Mouse (Mus musculus): ENCODE data around the gene Gm4779. TPM values are rescaled to one million over a fixed set of nuclear protein-coding genes. Genes with fewer than 3 reads are reported as not detected.

The Gm4779 gene
- total and polyA plus RNA-seq, 3 experiments: not detected

DNA sequence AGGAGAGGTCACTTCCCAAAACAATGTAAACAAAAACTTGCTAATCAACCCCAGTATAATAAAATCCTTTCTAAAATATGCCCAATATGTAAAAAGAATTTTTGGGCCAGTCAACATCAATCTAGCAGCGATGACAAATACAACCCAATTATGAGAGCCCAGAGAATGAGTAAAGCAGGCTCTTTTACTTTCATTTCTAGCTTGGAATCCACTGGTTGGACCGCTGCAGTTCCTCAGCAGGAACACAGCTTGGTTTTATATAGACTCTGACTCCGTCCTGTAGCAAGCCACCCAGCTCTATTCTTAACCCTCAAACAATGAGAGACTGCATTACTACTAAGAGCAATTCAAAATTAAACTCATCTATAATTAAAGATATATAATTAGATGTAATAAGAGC is 17.5 kb upstream of the Gm4779 start:
- TF ChIP-seq MEF2A (IDR thresholded peaks at IDR 0.05; ENCODE audit: borderline replicate concordance, low read depth, low read length) (no peak), CHD1 (IDR thresholded peaks at IDR 0.05; ENCODE audit: low read depth, low read length) (no peak), RCOR1 (conservative IDR thresholded peaks at IDR 0.05; ENCODE audit: low read depth, low read length) (no peak), HCFC1 (IDR thresholded peaks at IDR 0.05; ENCODE audit: low read depth, low read length) (no peak), KAT2A (IDR thresholded peaks at IDR 0.05; ENCODE audit: insufficient replicate concordance, low read length) (no peak), IRF4 (IDR thresholded peaks at IDR 0.05; ENCODE audit: low read depth, low read length) (no peak), SMC3 (IDR thresholded peaks at IDR 0.05; ENCODE audit: low read depth, low read length) (no peak), ZC3H11A (IDR thresholded peaks at IDR 0.05; ENCODE audit: low read depth, low read length) (no peak)
- dilution Hi-C loops (cut with MboI; ENCODE audit: extremely low pct_ligation_motif_present, extremely low pct_unique_long_range_greater_than_20kb, low sequenced_read_pairs): no loop called here
- no peak overlapping the region; the same call in 1 of the 2 replicates for H3K4me2 ChIP-seq (ENCODE audit: insufficient read depth, low read depth, poor library complexity, severe bottlenecking)
- no peaks in the 10 kb centered on the region for H3K9me3 ChIP-seq (replicated peaks; ENCODE audit: low read length)
- in situ Hi-C loops (cut with MboI; ENCODE audit: low pct_ligation_motif_present, low pct_unique_long_range_greater_than_20kb, low sequenced_read_pairs): no loop called here
- H3K36me3 ChIP-seq (replicated peaks in 1 of 2; ENCODE audit: control insufficient read depth in 1 of 2, insufficient read depth in 1 of 2, low read length in 1 of 2): no peaks in the 10 kb centered on the region
- no peak for DNase-seq (ENCODE audit: extremely low read depth)
- H3K79me2 ChIP-seq (replicated peaks; ENCODE audit: control insufficient read depth, extremely low read depth, insufficient read depth, poor library complexity, severe bottlenecking): no peaks in the 10 kb centered on the region
- no peak overlapping the region for H3K27ac ChIP-seq (ENCODE audit: insufficient read depth, low read depth)
- H3K9ac ChIP-seq (ENCODE audit: insufficient read depth, low read depth): no peak overlapping the region
- H3K27me3 ChIP-seq (replicated peaks): no peaks in the 10 kb centered on the region
- H3K4me3 ChIP-seq (replicated peaks in 1 of 3; ENCODE audit: low read depth in 2 of 3, low read length in 2 of 3, poor library complexity in 1 of 3): no peak overlapping the region
- H3K4me1 ChIP-seq (ENCODE audit: control insufficient read depth in 1 of 2, insufficient read depth in 2 of 2): no peaks in the 10 kb centered on the region

GRCm38 (mm10) chrX:101805512-101805911 is 11.3 kb upstream of the Gm4779 start:
- TF ChIP-seq RAD21 (IDR thresholded peaks at IDR 0.05; ENCODE audit: low read depth, low read length) (peak; percentile 65), MEF2A (IDR thresholded peaks at IDR 0.05; ENCODE audit: borderline replicate concordance, low read depth, low read length) (no peak), SMC3 (IDR thresholded peaks at IDR 0.05; ENCODE audit: low read depth, low read length) (peak; percentile 48), CTCF (conservative IDR thresholded peaks at IDR 0.05 in 1 of 2, IDR thresholded peaks at IDR 0.05 in 1 of 2; ENCODE audit: low read depth in 2 of 2, low read length in 2 of 2) (peak in 1 of 2 experiments; percentile 66; a peak in 2 of 4 replicates), RCOR1 (conservative IDR thresholded peaks at IDR 0.05; ENCODE audit: low read depth, low read length) (no peak), BHLHE40 (IDR thresholded peaks at IDR 0.05; ENCODE audit: low read depth, low read length) (no peak), GABPA (IDR thresholded peaks at IDR 0.05; ENCODE audit: insufficient replicate concordance, low read depth, low read length) (no peak)
- dilution Hi-C loops (cut with MboI; ENCODE audit: extremely low pct_ligation_motif_present, extremely low pct_unique_long_range_greater_than_20kb, low sequenced_read_pairs) (no loop called here), in situ Hi-C loops (cut with MboI; ENCODE audit: low pct_ligation_motif_present, low pct_unique_long_range_greater_than_20kb, low sequenced_read_pairs) (no loop called here)
- Histone ChIP-seq H3K4me3 (replicated peaks in 1 of 3; ENCODE audit: low read depth in 2 of 3, low read length in 2 of 3, poor library complexity in 1 of 3) (no peak overlapping the region), H3K9ac (ENCODE audit: insufficient read depth, low read depth) (no peak overlapping the region), H3K79me2 (replicated peaks; ENCODE audit: control insufficient read depth, extremely low read depth, insufficient read depth, poor library complexity, severe bottlenecking) (no peaks in the 10 kb centered on the region), H3K36me3 (replicated peaks in 1 of 2; ENCODE audit: control insufficient read depth in 1 of 2, insufficient read depth in 1 of 2, low read length in 1 of 2) (no peaks in the 10 kb centered on the region), H3K4me2 (ENCODE audit: insufficient read depth, low read depth, poor library complexity, severe bottlenecking) (no peak overlapping the region), H3K4me1 (ENCODE audit: control insufficient read depth in 1 of 2, insufficient read depth in 2 of 2) (no peaks in the 10 kb centered on the region), H3K27ac (ENCODE audit: insufficient read depth, low read depth) (no peak overlapping the region), H3K27me3 (replicated peaks) (no peaks in the 10 kb centered on the region), H3K9me3 (replicated peaks; ENCODE audit: low read length) (no peaks in the 10 kb centered on the region)
- DNase-seq (ENCODE audit: extremely low read depth): peak; percentile 23

- Histone ChIP-seq H3K9ac (ENCODE audit: insufficient read depth, low read depth) (no peak overlapping the region), H3K4me1 (ENCODE audit: control insufficient read depth in 1 of 2, insufficient read depth in 2 of 2) (no peaks in the 10 kb centered on the region), H3K27me3 (replicated peaks) (no peaks in the 10 kb centered on the region), H3K4me3 (replicated peaks in 1 of 3; ENCODE audit: low read depth in 2 of 3, low read length in 2 of 3, poor library complexity in 1 of 3) (no peak overlapping the region), H3K36me3 (replicated peaks in 1 of 2; ENCODE audit: control insufficient read depth in 1 of 2, insufficient read depth in 1 of 2, low read length in 1 of 2) (no peaks in the 10 kb centered on the region), H3K9me3 (replicated peaks; ENCODE audit: low read length) (no peaks in the 10 kb centered on the region), H3K27ac (ENCODE audit: insufficient read depth, low read depth) (no peak overlapping the region), H3K79me2 (replicated peaks; ENCODE audit: control insufficient read depth, extremely low read depth, insufficient read depth, poor library complexity, severe bottlenecking) (no peaks in the 10 kb centered on the region), H3K4me2 (ENCODE audit: insufficient read depth, low read depth, poor library complexity, severe bottlenecking) (no peak overlapping the region)
- dilution Hi-C loops (cut with MboI; ENCODE audit: extremely low pct_ligation_motif_present, extremely low pct_unique_long_range_greater_than_20kb, low sequenced_read_pairs): no loop called here
- DNase-seq (ENCODE audit: extremely low read depth): peak; percentile 42
- in situ Hi-C loops (cut with MboI; ENCODE audit: low pct_ligation_motif_present, low pct_unique_long_range_greater_than_20kb, low sequenced_read_pairs): no loop called here
- TF ChIP-seq HCFC1 (IDR thresholded peaks at IDR 0.05; ENCODE audit: low read depth, low read length) (no peak), UBTF (IDR thresholded peaks at IDR 0.05; ENCODE audit: low read depth, low read length) (no peak), KAT2A (IDR thresholded peaks at IDR 0.05; ENCODE audit: insufficient replicate concordance, low read length) (no peak), MYC (IDR thresholded peaks at IDR 0.05; ENCODE audit: low read depth, low read length) (no peak), SIN3A (IDR thresholded peaks at IDR 0.05; ENCODE audit: low read length) (no peak), MEF2A (IDR thresholded peaks at IDR 0.05; ENCODE audit: borderline replicate concordance, low read depth, low read length) (no peak), USF2 (conservative IDR thresholded peaks at IDR 0.05; ENCODE audit: low read depth, low read length) (no peak), MAX (IDR thresholded peaks at IDR 0.05; ENCODE audit: low read length) (no peak), BHLHE40 (IDR thresholded peaks at IDR 0.05; ENCODE audit: low read depth, low read length) (no peak), EP300 (IDR thresholded peaks at IDR 0.05; ENCODE audit: low read length) (no peak), TCF12 (IDR thresholded peaks at IDR 0.05; ENCODE audit: low read depth, low read length) (no peak), CHD1 (IDR thresholded peaks at IDR 0.05; ENCODE audit: low read depth, low read length) (no peak), E2F4 (IDR thresholded peaks at IDR 0.05; ENCODE audit: insufficient replicate concordance, low read depth, low read length) (no peak), IRF4 (IDR thresholded peaks at IDR 0.05; ENCODE audit: low read depth, low read length) (no peak), JUND (conservative IDR thresholded peaks at IDR 0.05; ENCODE audit: low read depth, low read length) (no peak), RAD21 (IDR thresholded peaks at IDR 0.05; ENCODE audit: low read depth, low read length) (peak; percentile 75), TBP (conservative IDR thresholded peaks at IDR 0.05; ENCODE audit: low read depth, low read length) (no peak), SMC3 (IDR thresholded peaks at IDR 0.05; ENCODE audit: low read depth, low read length) (peak; percentile 41), RCOR1 (conservative IDR thresholded peaks at IDR 0.05; ENCODE audit: low read depth, low read length) (no peak), PAX5 (IDR thresholded peaks at IDR 0.05; ENCODE audit: low read length) (no peak), ZC3H11A (IDR thresholded peaks at IDR 0.05; ENCODE audit: low read depth, low read length) (no peak), ZMIZ1 (IDR thresholded peaks at IDR 0.05; ENCODE audit: low read depth, low read length) (no peak)
Measured at GRCm38 (mm10) chrX:101791551-101791950, 2.7 kb downstream of the Gm4779 start.

Measured in CH12.LX (cell line).